Mouse (Mus musculus) inflammation-experienced regulatory T-cells, adult 16 weeks (primary cell): ENCODE data around the gene Ace. TPM values are rescaled to one million over a fixed set of nuclear protein-coding genes. Genes with fewer than 3 reads are reported as not detected.

Experiments used
- polyA plus RNA-seq: library from polyadenylated mRNA; unstranded; fragments of 100-300 nt; shearing (Covaris generic); gene quantifications from one replicate; pipeline ENCODE4 v1.2.1, GENCODE M21; 2017

The Ace gene
- polyA plus RNA-seq = not detected

GRCm38 (mm10) chr11:105967741-105968574 lies at the start of gene Ace:
Gene Ace, plus strand, starts transcription at chr11:105967945.

GRCm38 (mm10) chr11:105952911-105953386 lies 14.8 kb upstream of the Ace start, which contains the start of gene Cyb561:
Gene Cyb561, minus strand, starts transcription at chr11:105953336.

DNA sequence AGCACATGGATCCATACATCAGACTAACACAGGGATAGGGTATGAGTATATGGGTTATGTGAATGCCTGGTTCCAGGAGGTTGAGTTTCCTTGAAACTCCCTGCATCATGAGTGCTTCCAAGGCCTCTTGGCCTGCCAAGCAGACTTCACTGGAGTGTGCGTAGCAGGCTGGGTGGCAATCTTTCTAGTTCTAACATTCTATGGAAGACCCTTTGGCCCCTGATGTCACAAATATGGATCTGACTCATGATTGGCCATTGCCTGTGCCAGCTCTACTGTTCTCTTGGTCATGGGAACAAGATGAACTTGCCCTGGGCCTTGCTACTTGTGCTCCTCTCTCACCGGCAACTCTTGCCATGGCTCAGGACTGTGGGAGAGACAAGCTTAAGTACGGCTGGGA lies 26.6 kb downstream of the Ace start, which contains the start of gene Ace3:
Gene Ace3 (plus strand): TSS at position 301 of the 400 bp plus-strand sequence.

GRCm38 (mm10) chr11:106007821-106008220 lies 40.1 kb downstream of the Ace start, which contains the start of gene Kcnh6:
Gene Kcnh6, plus strand, starts transcription at chr11:106008124.

GRCm38 (mm10) chr11:106036548-106037417 lies 69.0 kb downstream of the Ace start, which contains the start of gene Dcaf7:
Gene Dcaf7, plus strand, starts transcription at chr11:106036872.

Other genes starting within 250 kb of the Ace start
- gene Cyb561, start 14.6 kb upstream of the Ace start, polyA plus RNA-seq = 1.8 TPM
- not detected for gene Ace3, start 26.7 kb downstream of the Ace start, polyA plus RNA-seq
- gene Kcnh6, start 40.2 kb downstream of the Ace start, polyA plus RNA-seq = 0.11 TPM
- gene Dcaf7, start 68.9 kb downstream of the Ace start, polyA plus RNA-seq = 129 TPM
- gene Taco1, start 98.1 kb downstream of the Ace start, polyA plus RNA-seq = 16.8 TPM
- gene Map3k3, start 116.7 kb downstream of the Ace start, polyA plus RNA-seq = 15.5 TPM
- gene Gm10840, start 192.9 kb downstream of the Ace start, polyA plus RNA-seq = not detected
- gene Limd2, start 192.9 kb downstream of the Ace start, polyA plus RNA-seq = 952 TPM
- 41.8 TPM for gene Strada, start 234.2 kb downstream of the Ace start, polyA plus RNA-seq
- 136 TPM for gene Ccdc47, start 248.4 kb downstream of the Ace start, polyA plus RNA-seq
- gene Ddx42, start 249.0 kb downstream of the Ace start, polyA plus RNA-seq = 105 TPM